ENCODE assay signal across 8 mouse cellular contexts in the genomic region with DNA sequence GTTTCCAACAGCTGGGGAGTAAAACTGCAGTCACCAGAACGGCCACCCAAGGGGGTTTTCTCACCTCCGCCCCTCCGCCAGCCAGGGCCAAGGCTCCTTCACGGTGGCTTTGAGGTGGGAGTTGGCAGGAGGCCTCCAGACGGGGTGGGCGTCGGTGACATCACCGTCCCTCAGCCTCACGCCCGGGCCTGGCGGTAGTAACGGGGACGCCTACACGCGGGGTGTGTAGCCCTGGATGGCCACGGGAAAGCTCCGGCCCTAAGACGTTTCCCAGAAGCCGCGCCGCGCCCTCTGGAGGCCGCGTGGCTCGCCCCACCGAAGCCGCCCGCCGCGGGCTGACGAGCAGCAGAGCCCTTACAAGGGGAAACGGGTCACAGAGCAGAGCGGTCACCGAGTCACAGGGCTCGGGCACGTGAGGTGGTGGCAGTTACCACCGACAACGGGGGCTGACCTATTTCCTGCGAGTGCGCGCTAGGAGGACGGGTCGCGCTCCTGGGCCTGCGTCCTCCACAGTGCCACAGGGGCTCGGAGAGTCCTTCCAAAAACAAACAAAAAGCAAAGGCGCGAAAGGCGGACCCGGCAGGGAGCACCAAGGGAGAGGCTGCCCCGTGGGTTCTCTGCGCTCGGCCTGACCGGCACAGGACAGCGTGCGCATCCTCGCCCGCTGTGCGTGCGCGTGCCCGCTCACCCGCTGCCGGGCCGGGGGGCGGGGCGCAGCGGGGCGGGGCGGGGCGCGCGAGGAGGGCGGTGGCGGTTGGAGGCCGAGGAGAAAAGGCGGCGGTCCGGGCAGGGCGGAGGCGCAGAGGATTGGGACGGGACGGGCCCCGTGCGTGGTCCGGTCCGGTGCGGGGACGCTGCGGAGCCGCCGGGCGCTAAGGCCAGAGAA. TPM values are rescaled to one million over a fixed set of nuclear protein-coding genes. Genes with fewer than 3 reads are reported as not detected.
DNase-seq lines count a peak whose midpoint lies in the region; ATAC-seq and TF ChIP-seq lines count a peak whose summit lies in the region.

TSS of gene Fbxo30 (plus strand) at position 753 of the 886 bp plus-strand sequence.

- ATAC-seq in embryonic facial prominence, embryonic 14.5 days (ENCODE audit: low read depth), result peak; percentile 95
- peak; percentile 91 for ATAC-seq in limb, embryonic 12.5 days (ENCODE audit: insufficient number of reproducible peaks, insufficient read depth, low FRiP score, low TSS enrichment, low read depth)
- ATAC-seq in midbrain, embryonic 14.5 days (ENCODE audit: low FRiP score, low TSS enrichment), result peak; percentile 95

- H3K27me3 ChIP-seq in embryonic facial prominence, embryonic 14.5 days (replicated peaks; ENCODE audit: control insufficient read depth, insufficient read depth, low read length), result no peaks in the 10 kb centered on the region
- no peaks in the 10 kb centered on the region for H3K27me3 ChIP-seq in limb, embryonic 12.5 days
- no peaks in the 10 kb centered on the region for H3K27me3 ChIP-seq in midbrain, embryonic 14.5 days (ENCODE audit: control insufficient read depth, insufficient read depth, low read length)

- peak; percentile 43 for TF ChIP-seq CTCF in bone marrow, adult 2 months (IDR thresholded peaks at IDR 0.05; ENCODE audit: control insufficient read depth, insufficient read depth, low read length)

- H3K9ac ChIP-seq in embryonic facial prominence, embryonic 14.5 days (ENCODE audit: low read depth, low read length), result peak within 1 kb of the TSS; percentile 96
- peak within 1 kb of the TSS; percentile 98 for H3K9ac ChIP-seq in limb, embryonic 12.5 days (replicated peaks)
- H3K9ac ChIP-seq in midbrain, embryonic 14.5 days (replicated peaks; ENCODE audit: low read length), result peak within 1 kb of the TSS; percentile 91

- peak within 1 kb of the TSS; percentile 87 for H3K4me3 ChIP-seq in bone marrow, adult 2 months (replicated peaks; ENCODE audit: control insufficient read depth, low read depth, low read length)
- peak within 1 kb of the TSS; percentile 77 for H3K4me3 ChIP-seq in embryonic facial prominence, embryonic 14.5 days (ENCODE audit: low read depth, low read length)
- H3K4me3 ChIP-seq in limb, embryonic 12.5 days (replicated peaks), result peak within 1 kb of the TSS; percentile 89
- H3K4me3 ChIP-seq in midbrain, embryonic 14.5 days (replicated peaks; ENCODE audit: low read depth, low read length), result peak within 1 kb of the TSS; percentile 94

- H3K4me2 ChIP-seq in embryonic facial prominence, embryonic 14.5 days (ENCODE audit: low read depth, low read length), result peak within 1 kb of the TSS; percentile 90
- peak within 1 kb of the TSS; percentile 82 for H3K4me2 ChIP-seq in limb, embryonic 12.5 days
- H3K4me2 ChIP-seq in midbrain, embryonic 14.5 days (ENCODE audit: low read length), result peak within 1 kb of the TSS; percentile 86

- peak within 1 kb of the TSS; percentile 97 for H3K27ac ChIP-seq in bone marrow, adult 2 months (ENCODE audit: control insufficient read depth, insufficient read depth, low read depth, low read length, poor library complexity)
- peak within 1 kb of the TSS; percentile 95 for H3K27ac ChIP-seq in embryonic facial prominence, embryonic 14.5 days (replicated peaks; ENCODE audit: low read depth, low read length)
- peak within 1 kb of the TSS; percentile 98 for H3K27ac ChIP-seq in limb, embryonic 12.5 days
- H3K27ac ChIP-seq in midbrain, embryonic 14.5 days (replicated peaks; ENCODE audit: low read depth, low read length), result peak within 1 kb of the TSS; percentile 94

- H3K9me3 ChIP-seq in embryonic facial prominence, embryonic 14.5 days (ENCODE audit: control insufficient read depth, low read length), result no peaks in the 10 kb centered on the region
- H3K9me3 ChIP-seq in limb, embryonic 12.5 days, result no peaks in the 10 kb centered on the region
- no peaks in the 10 kb centered on the region for H3K9me3 ChIP-seq in midbrain, embryonic 14.5 days (ENCODE audit: control insufficient read depth, low read length)

- WGBS in bone marrow, adult 2 months, result under 1% methylated on average over 90 of the region's 93 CpGs
- WGBS in embryonic facial prominence, embryonic 14.5 days, result under 1% methylated on average over 49 of the region's 93 CpGs
- WGBS in limb, embryonic 12.5 days, result 1% methylated on average over 86 of the region's 93 CpGs
- WGBS in midbrain, embryonic 14.5 days, result under 1% methylated on average over 88 of the region's 93 CpGs

- TF ChIP-seq POLR2A in bone marrow, adult 2 months (IDR thresholded peaks at IDR 0.05; ENCODE audit: borderline replicate concordance, control insufficient read depth, low read depth, low read length), result peak; percentile 58

- H3K36me3 ChIP-seq in embryonic facial prominence, embryonic 14.5 days (ENCODE audit: control insufficient read depth, insufficient read depth, low read length), result no peaks in the 10 kb centered on the region
- peaks cover 3% of the 10 kb centered on the region; the same call in 1 of the 2 replicates for H3K36me3 ChIP-seq in limb, embryonic 12.5 days
- no peaks in the 10 kb centered on the region for H3K36me3 ChIP-seq in midbrain, embryonic 14.5 days (ENCODE audit: control insufficient read depth, insufficient read depth, low read length)

- peaks cover 2% of the 10 kb centered on the region; the same call in 1 of the 2 replicates for H3K4me1 ChIP-seq in bone marrow, adult 2 months (ENCODE audit: control insufficient read depth, insufficient read depth, low read length)
- H3K4me1 ChIP-seq in embryonic facial prominence, embryonic 14.5 days (ENCODE audit: control insufficient read depth, insufficient read depth, low read length), result 0 out of 2 replicates have a peak, but pooled peaks cover 3% of the 10 kb centered on the region
- H3K4me1 ChIP-seq in limb, embryonic 12.5 days (replicated peaks), result peaks cover 3% of the 10 kb centered on the region; the same call in 1 of the 2 replicates
- H3K4me1 ChIP-seq in midbrain, embryonic 14.5 days (ENCODE audit: control insufficient read depth, insufficient read depth, low read length), result peaks cover 5% of the 10 kb centered on the region; the same call in 1 of the 2 replicates

- DNase-seq in 416B (ENCODE audit: low read depth), result peak; percentile 91
- peak; percentile 92 for DNase-seq in embryonic facial prominence, embryonic 14.5 days (ENCODE audit: low spot score)
- DNase-seq in heart, adult 8-10 months (ENCODE audit: low spot score), result peak; percentile 93
- peak; percentile 95 for DNase-seq in kidney, adult 8-10 months
- DNase-seq in midbrain, embryonic 14.5 days, result peak; percentile 94
- peak; percentile 91 for DNase-seq in spleen, adult 12 weeks (ENCODE audit: low spot score)

RNA-seq across cellular contexts. Expression of gene Fbxo30, which starts in this region (rescaled TPM):
- 22.0 and 22.6 TPM in 2 replicates for polyA plus RNA-seq in bone marrow, adult 2 months (2011; ENCODE audit: insufficient read depth, insufficient read length, low replicate concordance, missing spikeins)
- polyA plus RNA-seq in embryonic facial prominence, embryonic 14.5 days (2014; fragmentation: Nextera tagmentation; extraction: Ambion mirVana), result 21.4 and 24.2 TPM in 2 replicates
- total RNA-seq in heart, adult 8-10 months (2022), result 10 to 100 TPM; 21.6 to 28.6 (median 24.9) TPM
- polyA plus RNA-seq in limb, embryonic 12.5 days (2016; fragmentation: Nextera tagmentation; extraction: Ambion mirVana), result 55.4 and 56.8 TPM in 2 replicates
- polyA plus RNA-seq in midbrain, embryonic 14.5 days (2014; fragmentation: Nextera tagmentation; extraction: Ambion mirVana), result 13.8 and 21.3 TPM in 2 replicates

Comparison
In these comparisons a context has a peak if more than half of its experiments do, and no peak if none do; other contexts are left out.
1. Peak in every context shown above with its lines: DNase-seq, ATAC-seq, H3K4me3 ChIP-seq and H3K27ac ChIP-seq.